Mouse (Mus musculus): ENCODE measurements around the gene Plcg1.

DNA sequence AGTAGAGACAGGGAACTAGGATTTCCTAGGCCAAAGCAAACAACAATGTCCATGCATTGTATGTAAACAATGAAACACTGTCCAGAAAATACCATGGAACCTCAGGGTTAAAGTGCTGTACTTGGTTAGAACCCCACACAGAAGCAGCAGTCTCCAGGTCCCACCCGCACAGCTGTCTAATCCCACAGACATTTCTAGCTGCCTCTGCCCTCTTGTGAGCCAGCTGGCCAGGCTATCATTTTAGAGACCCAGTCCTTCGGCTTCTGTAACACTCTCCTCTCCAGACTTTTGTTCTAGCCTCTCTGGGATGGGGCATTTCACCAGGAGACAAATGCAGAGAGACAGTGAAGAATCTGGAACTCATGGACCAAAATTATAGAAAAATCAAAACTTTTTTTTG is 46.9 kb downstream of the Plcg1 start:
- TF ChIP-seq EP300 (IDR thresholded peaks at IDR 0.05; ENCODE audit: low read depth) (no peak), CTCF (IDR thresholded peaks at IDR 0.05; ENCODE audit: low read depth) (no peak)

Data from liver, embryonic 14.5 days (tissue).